Mouse (Mus musculus): ENCODE measurements around the gene Plekhh1. TPM values are rescaled to one million over a fixed set of nuclear protein-coding genes. Genes with fewer than 3 reads are reported as not detected.

Plekhh1 gene
- polyA plus RNA-seq, 1 experiment from 2014 or later = 2.3 TPM

DNA sequence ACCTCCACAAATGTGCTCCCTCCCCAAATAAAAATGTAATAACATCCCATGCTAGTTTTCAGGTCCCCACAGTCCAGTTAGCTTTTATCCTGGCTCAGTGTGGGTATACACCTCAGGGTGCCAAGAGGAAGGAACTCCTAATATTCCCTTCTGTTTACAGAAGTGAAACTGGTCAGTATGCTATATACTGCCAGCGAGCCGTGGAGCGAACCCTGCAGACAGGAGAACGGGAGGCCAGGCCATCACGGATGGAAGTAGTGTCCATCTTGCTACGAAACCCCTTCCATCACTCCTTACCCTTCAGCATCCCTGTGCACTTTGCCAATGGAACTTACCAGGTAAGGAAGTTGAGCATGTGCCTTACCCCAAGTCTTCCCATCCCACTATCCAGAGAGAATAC is 43.6 kb downstream of the Plekhh1 start:
- H3K9ac ChIP-seq = no peak overlapping the region
- H3K4me3 ChIP-seq = no peak overlapping the region
- no peaks in the 10 kb centered on the region for H3K9me3 ChIP-seq
- ATAC-seq (ENCODE audit: extremely low read depth, insufficient number of reproducible peaks, low FRiP score, low TSS enrichment) = no peak
- H3K27me3 ChIP-seq (replicated peaks) = no peaks in the 10 kb centered on the region
- no peaks in the 10 kb centered on the region for H3K4me1 ChIP-seq
- H3K36me3 ChIP-seq = peaks cover 88% of the 10 kb centered on the region
- 85% methylated on average over 6 of the region's 6 CpGs for WGBS
- no peak overlapping the region for H3K4me2 ChIP-seq
- no peak overlapping the region for H3K27ac ChIP-seq (replicated peaks)

DNA sequence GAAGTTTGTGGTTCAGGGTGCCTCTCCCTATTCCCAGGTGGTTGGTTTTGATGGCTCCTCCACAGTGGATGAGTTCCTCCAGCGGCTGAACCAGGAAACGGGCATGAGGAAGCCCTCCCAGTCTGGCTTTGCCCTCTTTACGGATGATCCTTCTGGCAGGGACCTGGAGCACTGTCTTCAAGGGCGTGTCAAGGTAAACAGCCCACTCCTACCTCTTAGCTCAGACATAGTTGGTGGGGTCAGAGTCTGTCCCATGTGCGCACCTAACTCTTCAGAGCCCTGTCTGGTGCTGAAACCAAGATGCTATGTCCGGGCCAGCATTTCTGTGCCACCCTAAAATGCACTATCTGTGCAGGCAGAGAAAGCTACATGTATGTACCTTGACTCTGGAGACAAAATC is 44.4 kb downstream of the Plekhh1 start:
- Histone ChIP-seq H3K4me1 (no peaks in the 10 kb centered on the region), H3K9ac (no peak overlapping the region), H3K27ac (replicated peaks) (no peak overlapping the region), H3K9me3 (no peaks in the 10 kb centered on the region), H3K36me3 (peaks cover 88% of the 10 kb centered on the region), H3K4me3 (no peak overlapping the region), H3K4me2 (no peak overlapping the region), H3K27me3 (replicated peaks) (no peaks in the 10 kb centered on the region)
- no peak for ATAC-seq (ENCODE audit: extremely low read depth, insufficient number of reproducible peaks, low FRiP score, low TSS enrichment)
- 86% methylated on average over 6 of the region's 6 CpGs for WGBS

DNA sequence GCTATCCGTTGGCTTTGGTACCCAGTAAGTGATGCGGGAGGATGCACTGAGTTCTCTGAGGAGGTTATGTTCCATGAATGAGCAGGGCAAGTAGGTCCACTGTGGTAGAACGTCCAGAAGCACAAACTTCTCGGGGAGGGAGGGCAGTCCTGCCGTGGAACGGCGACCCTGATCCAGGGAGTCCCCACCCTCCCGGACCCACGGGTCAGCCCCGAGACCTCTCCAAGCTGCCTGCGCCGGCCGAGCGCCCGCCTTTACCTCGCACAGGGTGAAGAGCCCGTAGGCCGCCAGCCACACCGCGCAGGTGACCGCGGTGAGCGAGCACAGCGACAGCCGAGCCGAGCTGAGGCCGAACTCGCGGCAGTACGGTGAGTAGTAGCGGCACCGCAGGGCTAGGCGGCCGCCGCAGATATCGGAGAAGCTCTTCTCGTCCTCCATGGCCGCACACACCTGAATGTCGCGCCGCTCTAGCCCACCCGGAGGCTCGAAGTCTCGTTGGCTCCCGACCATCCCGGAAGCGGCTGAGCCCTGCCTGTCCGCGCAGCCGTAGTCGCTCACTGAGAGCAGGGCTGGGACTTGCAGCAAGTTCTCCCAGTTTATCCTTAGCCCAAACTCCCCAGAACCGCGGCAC is 60.3 kb downstream of the Plekhh1 start, which contains the start of gene Pigh:
TSS of gene Pigh (minus strand) at position 470 of the 631 bp plus-strand sequence.
- WGBS = under 1% methylated on average over 53 of the region's 53 CpGs
- Histone ChIP-seq H3K27me3 (replicated peaks) (0 out of 2 replicates have a peak, but pooled peaks cover 4% of the 10 kb centered on the region), H3K4me2 (peak within 1 kb of the TSS; percentile 78), H3K36me3 (peaks cover 10% of the 10 kb centered on the region; the same call in 1 of the 2 replicates), H3K9me3 (no peaks in the 10 kb centered on the region), H3K9ac (peak within 1 kb of the TSS; percentile 90), H3K4me1 (peaks cover 11% of the 10 kb centered on the region), H3K4me3 (peak within 1 kb of the TSS; percentile 79), H3K27ac (replicated peaks) (no peak within 1 kb of the TSS)
- ATAC-seq (ENCODE audit: extremely low read depth, insufficient number of reproducible peaks, low FRiP score, low TSS enrichment) = peak; percentile 77; the same call in 1 of the 2 replicates

DNA sequence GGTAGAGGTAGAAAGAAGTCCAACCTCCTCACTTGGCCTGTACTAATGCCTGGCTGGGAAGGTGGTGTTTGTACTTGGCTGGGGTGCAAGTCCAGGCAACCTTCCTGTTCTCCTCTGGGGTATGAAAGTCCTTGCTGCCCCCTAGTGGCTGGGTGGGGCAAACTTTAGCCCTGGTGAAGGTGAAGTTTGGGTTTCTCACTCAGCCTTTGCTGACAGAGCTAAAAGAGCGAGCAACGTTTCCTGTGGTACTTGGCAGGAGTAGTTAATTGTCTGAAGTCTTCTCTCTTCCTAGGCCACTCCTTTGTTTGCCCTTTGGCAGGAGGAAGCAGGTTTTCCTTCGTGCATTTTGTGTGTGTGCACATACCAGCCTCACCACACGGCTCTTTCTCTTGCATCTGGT is 63.6 kb downstream of the Plekhh1 start:
- 47% methylated on average over 4 of the region's 4 CpGs for WGBS
- H3K9me3 ChIP-seq = no peaks in the 10 kb centered on the region
- 0 out of 2 replicates have a peak, but pooled peaks cover 10% of the 10 kb centered on the region for H3K27me3 ChIP-seq (replicated peaks)
- H3K4me3 ChIP-seq = no peak overlapping the region
- no peak overlapping the region for H3K27ac ChIP-seq (replicated peaks)
- H3K36me3 ChIP-seq = no peaks in the 10 kb centered on the region
- ATAC-seq (ENCODE audit: extremely low read depth, insufficient number of reproducible peaks, low FRiP score, low TSS enrichment) = no peak
- no peak overlapping the region for H3K9ac ChIP-seq
- H3K4me2 ChIP-seq = no peak overlapping the region
- peaks cover 11% of the 10 kb centered on the region for H3K4me1 ChIP-seq

DNA sequence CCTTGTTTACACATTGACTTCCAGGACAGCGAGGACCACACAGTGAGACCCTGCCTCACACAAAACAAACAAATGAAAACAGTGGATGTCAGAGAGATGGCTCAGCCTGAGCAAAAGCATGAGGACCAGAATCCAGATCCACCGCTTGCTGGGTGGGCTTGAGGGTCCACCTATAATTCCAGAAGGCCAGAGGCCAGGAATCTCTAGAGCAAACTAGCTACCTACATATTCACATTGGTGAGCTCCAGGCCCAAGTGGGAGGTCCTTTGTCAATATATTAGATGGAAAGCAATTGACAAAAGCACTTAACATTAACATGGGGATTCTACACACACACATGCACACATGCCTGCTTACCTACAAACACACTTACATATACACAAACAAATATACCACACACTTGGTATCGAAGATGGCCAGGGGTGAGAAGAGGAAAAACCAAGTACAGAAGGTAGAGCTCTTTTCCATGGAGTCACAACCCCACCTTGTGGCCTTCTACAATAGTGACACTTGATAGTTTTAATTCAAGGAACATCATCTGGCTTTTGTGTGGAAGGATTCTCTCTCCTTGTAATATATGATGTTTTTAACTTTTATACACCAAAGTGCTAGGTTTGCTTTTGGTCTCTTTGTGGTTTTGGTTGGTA is 68.3 kb downstream of the Plekhh1 start:
- 48% methylated on average over 3 of the region's 3 CpGs for WGBS
- H3K4me3 ChIP-seq = no peak overlapping the region

DNA sequence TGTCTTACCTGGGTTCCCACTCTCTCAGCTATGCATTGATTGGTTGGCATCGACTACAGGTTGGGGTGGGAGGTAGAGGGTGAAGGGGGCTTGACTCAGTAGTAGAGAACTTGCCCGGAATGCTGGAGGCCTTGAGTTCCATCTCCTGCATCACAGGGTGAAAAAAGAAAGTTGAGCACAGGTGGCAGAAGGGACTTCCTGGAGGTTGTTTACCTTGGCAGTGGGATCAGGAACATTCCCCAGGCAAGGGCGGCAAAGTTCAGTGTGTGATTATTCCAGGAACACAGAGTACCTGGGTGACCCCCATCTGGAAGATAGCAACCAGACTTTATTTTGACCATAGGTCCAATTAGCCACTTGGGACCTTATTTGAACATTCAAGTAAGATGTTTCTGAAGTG is 74.8 kb downstream of the Plekhh1 start:
- no peak overlapping the region for H3K27ac ChIP-seq (replicated peaks)
- H3K9me3 ChIP-seq = no peaks in the 10 kb centered on the region
- H3K4me2 ChIP-seq = no peak overlapping the region
- H3K4me1 ChIP-seq = no peaks in the 10 kb centered on the region
- H3K9ac ChIP-seq = no peak overlapping the region
- 63% methylated on average over 3 of the region's 3 CpGs for WGBS
- no peaks in the 10 kb centered on the region for H3K36me3 ChIP-seq
- ATAC-seq (ENCODE audit: extremely low read depth, insufficient number of reproducible peaks, low FRiP score, low TSS enrichment) = no peak
- H3K4me3 ChIP-seq = no peak overlapping the region
- 0 out of 2 replicates have a peak, but pooled peaks cover 11% of the 10 kb centered on the region for H3K27me3 ChIP-seq (replicated peaks)

More for the DNA sequence above, 68.3 kb downstream of the Plekhh1 start:
- H3K27me3 ChIP-seq (replicated peaks) = peaks cover 20% of the 10 kb centered on the region; the same call in 1 of the 2 replicates
- no peaks in the 10 kb centered on the region for H3K4me1 ChIP-seq
- no peaks in the 10 kb centered on the region for H3K9me3 ChIP-seq
- no peaks in the 10 kb centered on the region for H3K36me3 ChIP-seq
- ATAC-seq (ENCODE audit: extremely low read depth, insufficient number of reproducible peaks, low FRiP score, low TSS enrichment) = no peak
- no peak overlapping the region for H3K27ac ChIP-seq (replicated peaks)
- H3K9ac ChIP-seq = no peak overlapping the region
- no peak overlapping the region for H3K4me2 ChIP-seq

DNA sequence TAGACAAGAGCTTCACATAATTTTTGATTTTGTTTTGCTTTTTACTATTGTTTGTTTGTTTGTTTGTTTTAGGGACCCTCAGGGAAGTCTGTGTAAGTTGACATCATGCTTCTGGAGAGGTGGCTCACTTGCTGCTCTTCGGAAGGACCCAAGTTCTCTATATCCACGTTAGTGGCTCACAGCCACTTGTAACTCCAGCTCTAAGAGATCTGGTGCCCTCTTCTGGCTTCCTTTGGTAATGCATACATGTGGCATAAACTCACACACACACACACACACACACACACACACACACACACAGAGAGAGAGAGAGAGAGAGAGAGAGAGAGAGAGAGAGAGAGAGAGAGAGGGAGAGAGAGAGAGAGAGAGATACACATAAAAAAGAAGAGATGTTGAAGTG is 75.6 kb downstream of the Plekhh1 start:
- Histone ChIP-seq H3K9me3 (no peaks in the 10 kb centered on the region), H3K9ac (no peak overlapping the region), H3K4me2 (no peak overlapping the region), H3K4me3 (no peak overlapping the region), H3K27me3 (replicated peaks) (0 out of 2 replicates have a peak, but pooled peaks cover 8% of the 10 kb centered on the region), H3K36me3 (no peaks in the 10 kb centered on the region), H3K27ac (replicated peaks) (no peak overlapping the region), H3K4me1 (no peaks in the 10 kb centered on the region)
- no peak for ATAC-seq (ENCODE audit: extremely low read depth, insufficient number of reproducible peaks, low FRiP score, low TSS enrichment)
- WGBS = 59% methylated on average over 2 of the region's 2 CpGs

DNA sequence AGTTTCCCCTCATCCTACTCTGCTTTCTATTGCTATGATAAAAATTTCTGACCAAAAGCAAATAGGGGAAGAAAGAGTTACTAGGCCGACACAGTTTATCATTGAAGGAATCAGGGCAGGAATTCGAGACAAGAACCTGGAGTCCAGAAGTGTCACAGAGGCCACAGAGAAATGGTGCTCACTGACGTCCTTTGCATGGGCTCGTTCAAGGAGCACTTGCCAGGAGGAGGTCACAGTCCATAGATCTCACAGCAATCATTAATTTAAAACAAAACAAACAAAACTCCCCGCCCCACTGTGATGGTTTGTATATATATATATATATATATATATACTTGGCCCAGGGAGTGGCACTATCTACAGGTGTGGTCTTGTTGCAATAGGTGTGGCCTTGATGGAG is 76.3 kb downstream of the Plekhh1 start:
- Histone ChIP-seq H3K4me2 (no peak overlapping the region), H3K9ac (no peak overlapping the region), H3K4me3 (no peak overlapping the region), H3K9me3 (no peaks in the 10 kb centered on the region), H3K36me3 (no peaks in the 10 kb centered on the region), H3K27ac (replicated peaks) (no peak overlapping the region), H3K27me3 (replicated peaks) (0 out of 2 replicates have a peak, but pooled peaks cover 8% of the 10 kb centered on the region), H3K4me1 (no peaks in the 10 kb centered on the region)
- ATAC-seq (ENCODE audit: extremely low read depth, insufficient number of reproducible peaks, low FRiP score, low TSS enrichment) = no peak
- WGBS = 74% methylated on average over 5 of the region's 5 CpGs

DNA sequence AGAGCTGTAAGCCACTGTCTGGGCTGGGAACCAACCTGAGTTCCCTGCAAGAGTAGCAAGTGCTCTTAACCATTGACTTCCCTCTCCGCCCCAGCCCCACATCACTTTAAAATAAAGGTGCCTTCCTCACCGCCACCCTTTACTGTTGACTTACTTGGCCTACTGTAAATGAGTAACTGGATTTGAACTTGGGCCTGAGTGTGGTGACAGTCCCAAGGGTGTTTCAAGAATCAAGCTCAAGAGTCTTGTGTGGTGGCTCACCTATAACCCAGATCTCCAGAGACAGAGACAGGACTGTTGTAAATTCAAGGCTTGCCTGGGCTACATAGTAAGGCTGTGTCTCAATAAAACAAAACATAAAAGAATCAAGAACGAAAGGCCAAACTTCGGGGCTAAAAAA is 90.0 kb downstream of the Plekhh1 start:
- Histone ChIP-seq H3K27ac (replicated peaks) (no peak overlapping the region), H3K4me2 (no peak overlapping the region), H3K9ac (no peak overlapping the region), H3K9me3 (no peaks in the 10 kb centered on the region), H3K4me3 (no peak overlapping the region), H3K4me1 (no peaks in the 10 kb centered on the region), H3K27me3 (replicated peaks) (no peaks in the 10 kb centered on the region), H3K36me3 (no peaks in the 10 kb centered on the region)
- 78% methylated on average over 4 of the region's 4 CpGs for WGBS
- ATAC-seq (ENCODE audit: extremely low read depth, insufficient number of reproducible peaks, low FRiP score, low TSS enrichment) = no peak

DNA sequence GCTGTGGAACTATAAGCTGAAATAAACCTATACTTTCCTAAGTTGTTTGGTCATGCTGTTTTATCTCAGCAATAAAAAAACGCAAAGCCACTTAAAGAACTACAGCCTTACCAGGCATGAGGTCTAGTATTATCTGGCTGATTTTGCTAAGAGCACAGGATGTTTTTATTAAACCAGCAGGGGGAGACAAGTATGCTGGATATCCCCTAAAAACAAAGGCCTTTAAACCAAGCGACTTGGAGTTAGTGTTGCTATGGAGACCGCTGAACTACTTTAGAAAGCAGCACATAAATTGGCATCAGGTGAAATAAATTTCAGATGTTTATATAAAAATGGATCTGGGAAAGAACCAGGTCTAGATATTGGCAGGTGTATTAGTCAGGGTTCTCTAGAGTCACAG is 93.9 kb downstream of the Plekhh1 start:
- H3K4me2 ChIP-seq = no peak overlapping the region
- no peak for ATAC-seq (ENCODE audit: extremely low read depth, insufficient number of reproducible peaks, low FRiP score, low TSS enrichment)
- WGBS = 32% methylated on average over 3 of the region's 3 CpGs

DNA sequence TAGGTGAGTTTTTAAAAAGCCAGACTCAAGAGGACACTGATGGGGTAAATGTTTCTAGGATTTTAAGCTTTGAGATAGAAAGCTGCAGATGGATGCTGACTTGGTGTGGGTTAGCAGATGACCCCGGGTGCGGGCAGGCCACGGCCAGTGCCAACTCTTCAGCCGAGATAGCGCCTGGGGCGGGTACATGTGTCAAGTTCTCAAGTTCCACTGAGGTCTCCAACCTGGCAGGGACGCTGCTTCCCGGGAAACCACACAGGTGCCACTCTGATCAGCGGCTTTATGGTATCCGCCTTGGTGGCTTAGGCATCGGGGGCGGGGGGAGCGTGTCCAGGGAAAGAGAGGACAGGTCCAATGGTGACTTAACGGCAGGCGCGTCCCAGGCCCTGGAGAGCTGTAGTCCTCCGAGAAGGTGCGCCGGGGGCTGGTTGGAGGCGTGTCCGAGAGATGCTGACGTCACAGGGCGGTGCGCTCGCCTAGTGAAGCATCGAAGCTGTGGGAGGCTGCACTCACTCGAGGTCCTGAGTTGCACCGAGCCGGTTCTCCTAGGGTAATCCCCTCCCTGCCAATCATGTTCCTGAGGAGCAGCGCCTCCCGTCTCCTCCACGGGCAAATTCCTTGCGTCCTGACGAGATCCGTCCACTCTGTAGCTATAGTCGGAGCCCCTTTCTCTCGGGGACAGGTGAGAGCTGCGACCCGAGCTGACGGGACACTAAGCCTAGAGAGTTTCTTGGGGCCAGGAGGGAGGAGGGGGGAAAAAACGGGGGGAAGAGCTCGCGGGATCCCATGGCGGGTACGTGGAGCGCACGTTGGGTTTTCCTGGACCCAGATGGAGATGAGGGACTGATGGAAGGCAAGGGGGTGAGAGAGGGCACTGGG is 101.6 kb downstream of the Plekhh1 start, which contains the start of gene Arg2:
TSS of gene Arg2 (plus strand) at position 479 of the 879 bp plus-strand sequence.
- H3K4me2 ChIP-seq = peak within 1 kb of the TSS; percentile 90
- peak within 1 kb of the TSS; percentile 56 for H3K9ac ChIP-seq
- no peak within 1 kb of the TSS for H3K27ac ChIP-seq (replicated peaks)
- no peak for ATAC-seq (ENCODE audit: extremely low read depth, insufficient number of reproducible peaks, low FRiP score, low TSS enrichment)
- H3K4me1 ChIP-seq = peaks cover 23% of the 10 kb centered on the region
- no peaks in the 10 kb centered on the region for H3K9me3 ChIP-seq
- H3K4me3 ChIP-seq = peak within 1 kb of the TSS; percentile 55
- no peaks in the 10 kb centered on the region for H3K36me3 ChIP-seq
- H3K27me3 ChIP-seq (replicated peaks) = peaks cover 50% of the 10 kb centered on the region
- under 1% methylated on average over 47 of the region's 47 CpGs for WGBS

More for the DNA sequence above, 93.9 kb downstream of the Plekhh1 start:
- Histone ChIP-seq H3K27ac (replicated peaks) (no peak overlapping the region), H3K9me3 (no peaks in the 10 kb centered on the region), H3K9ac (no peak overlapping the region), H3K36me3 (no peaks in the 10 kb centered on the region), H3K4me3 (no peak overlapping the region), H3K27me3 (replicated peaks) (no peaks in the 10 kb centered on the region), H3K4me1 (no peaks in the 10 kb centered on the region)
